Mouse (Mus musculus): ENCODE data around the gene Mcrip1.
A peak's percentile ranks its signal among the peaks of the same experiment; 100 is the strongest.

- TF ChIP-seq EP300 (IDR thresholded peaks at IDR 0.05; ENCODE audit: low read depth) (no peak), CTCF (IDR thresholded peaks at IDR 0.05; ENCODE audit: low read depth) (peak; percentile 94)
Observed at GRCm38 (mm10) chr11:120579316-120580107, 30.0 kb upstream of the Mcrip1 start.

All from liver, postnatal 0 days (tissue).